Mouse (Mus musculus): ENCODE results near the gene Mief1. TPM values are rescaled to one million over a fixed set of nuclear protein-coding genes. Genes with fewer than 3 reads are reported as not detected.

Gene Mief1
- polyA plus RNA-seq, 1 experiment from 2014 or later: 28.1 TPM

DNA sequence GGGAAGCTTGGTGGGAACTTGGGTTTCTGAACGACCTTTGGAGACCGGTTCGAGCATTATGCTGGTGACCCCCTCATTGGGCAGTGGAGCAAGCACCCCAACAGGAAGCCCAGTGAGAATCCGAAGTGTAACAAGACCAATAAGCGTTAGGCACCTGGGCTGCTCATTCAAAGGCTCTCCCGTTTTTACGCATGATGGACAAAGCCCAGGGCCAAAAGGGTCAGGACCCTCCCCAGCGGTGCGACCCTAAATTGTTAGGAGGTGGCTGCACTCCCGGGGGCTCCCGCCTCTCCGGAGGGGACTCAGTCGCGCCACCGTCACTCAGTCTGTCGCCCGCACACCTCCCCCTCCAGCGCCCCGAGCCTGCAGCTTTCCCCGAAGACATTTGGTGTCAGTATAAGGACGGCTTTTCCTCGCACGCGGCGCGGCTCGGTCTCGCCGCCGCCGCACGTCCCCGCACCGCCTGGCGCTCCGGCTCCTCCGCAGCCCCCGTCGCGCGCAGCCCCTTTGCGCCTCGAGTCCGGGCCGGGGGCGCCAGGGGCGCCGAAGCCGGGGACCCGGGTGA is 53.1 kb downstream of the Mief1 start, which contains the start of gene Cacna1i:
Gene Cacna1i, plus strand, starts transcription at position 388 of the 565 bp plus-strand sequence.
- H3K9ac ChIP-seq (ENCODE audit: low read length): peak within 1 kb of the TSS; percentile 41; the same call in 1 of the 2 replicates
- H3K4me2 ChIP-seq (ENCODE audit: low read length): peak within 1 kb of the TSS; percentile 83
- no peaks in the 10 kb centered on the region for H3K36me3 ChIP-seq (ENCODE audit: control insufficient read depth, insufficient read depth, low read length)
- H3K4me1 ChIP-seq (ENCODE audit: control insufficient read depth in 2 of 2, insufficient read depth in 2 of 2, low read length in 2 of 2): peaks cover 2 to 9% of the 10 kb centered on the region in 2 experiments; a peak in 3 of 4 replicates
- H3K4me3 ChIP-seq (ENCODE audit: control insufficient read depth in 1 of 2, insufficient read depth in 1 of 2, low read depth in 1 of 2, low read length in 2 of 2): peak within 1 kb of the TSS; percentile 34 to 43; a peak in 3 of 4 replicates
- ATAC-seq (ENCODE audit: insufficient number of reproducible peaks, insufficient read depth, low FRiP score, low read depth): no peak
- H3K27me3 ChIP-seq (ENCODE audit: control insufficient read depth, insufficient read depth, low read length): peaks cover 100% of the 10 kb centered on the region
- 2% methylated on average over 46 of the region's 50 CpGs for WGBS
- H3K9me3 ChIP-seq (ENCODE audit: control insufficient read depth, low read length): no peaks in the 10 kb centered on the region
- H3K27ac ChIP-seq (replicated peaks in 1 of 2; ENCODE audit: control insufficient read depth in 1 of 2, insufficient read depth in 1 of 2, low read depth in 2 of 2, low read length in 2 of 2): no peak within 1 kb of the TSS

DNA sequence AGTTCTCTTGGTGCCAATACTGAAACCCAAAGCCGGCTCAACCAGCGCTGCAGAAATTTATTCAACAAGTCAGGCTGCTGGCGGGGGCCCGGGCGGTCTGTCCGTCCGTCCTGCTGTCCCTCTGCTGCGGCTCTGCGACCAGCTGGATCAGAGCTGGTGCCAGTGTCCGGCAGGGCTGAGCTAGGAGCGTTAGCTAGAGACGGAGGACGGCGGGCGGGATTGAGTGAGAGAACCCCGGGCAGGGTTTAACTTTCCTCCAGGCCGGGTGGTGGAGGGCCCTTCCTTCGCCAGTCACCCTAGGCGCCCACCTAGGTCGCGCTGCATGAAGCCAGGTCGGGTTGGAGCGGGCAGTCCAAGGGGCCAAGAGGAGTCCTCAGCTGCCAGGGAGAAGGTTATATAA is 54.2 kb downstream of the Mief1 start:
- no peaks in the 10 kb centered on the region for H3K9me3 ChIP-seq (ENCODE audit: control insufficient read depth, low read length)
- H3K9ac ChIP-seq (ENCODE audit: low read length): no peak overlapping the region
- no peak for ATAC-seq (ENCODE audit: insufficient number of reproducible peaks, insufficient read depth, low FRiP score, low read depth)

DNA sequence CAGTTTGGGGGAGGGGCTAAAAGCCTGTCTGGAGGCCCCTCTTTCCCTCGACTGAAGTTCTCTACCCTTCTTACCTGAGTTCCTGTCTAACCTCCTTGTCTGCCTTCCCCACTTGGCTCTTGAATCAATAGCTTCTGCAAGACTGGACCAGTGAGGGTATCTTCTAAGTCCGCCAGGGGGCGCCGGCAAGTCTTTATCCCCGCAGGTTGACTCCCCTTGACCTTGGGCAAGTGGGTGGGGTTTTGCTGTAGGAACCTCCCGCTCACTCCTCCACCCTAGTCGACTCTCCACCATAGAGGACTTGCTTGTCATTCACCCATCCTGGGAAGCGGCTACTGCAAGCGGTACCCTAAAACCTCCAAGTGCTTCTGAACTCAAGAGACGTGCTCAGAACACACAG is 55.6 kb downstream of the Mief1 start:
- H3K4me1 ChIP-seq (ENCODE audit: control insufficient read depth in 2 of 2, insufficient read depth in 2 of 2, low read length in 2 of 2): peaks cover 2 to 9% of the 10 kb centered on the region in 2 experiments; a peak in 3 of 4 replicates
- H3K36me3 ChIP-seq (ENCODE audit: control insufficient read depth, insufficient read depth, low read length): no peaks in the 10 kb centered on the region
- ATAC-seq (ENCODE audit: insufficient number of reproducible peaks, insufficient read depth, low FRiP score, low read depth): no peak
- H3K9me3 ChIP-seq (ENCODE audit: control insufficient read depth, low read length): no peaks in the 10 kb centered on the region
- H3K27me3 ChIP-seq (ENCODE audit: control insufficient read depth, insufficient read depth, low read length): peaks cover 86% of the 10 kb centered on the region
- H3K4me3 ChIP-seq (ENCODE audit: control insufficient read depth in 1 of 2, insufficient read depth in 1 of 2, low read depth in 1 of 2, low read length in 2 of 2): no peak overlapping the region
- WGBS: 3% methylated on average over 10 of the region's 10 CpGs
- no peak overlapping the region for H3K4me2 ChIP-seq (ENCODE audit: low read length)
- no peak overlapping the region for H3K27ac ChIP-seq (replicated peaks in 1 of 2; ENCODE audit: control insufficient read depth in 1 of 2, insufficient read depth in 1 of 2, low read depth in 2 of 2, low read length in 2 of 2)
- no peak overlapping the region for H3K9ac ChIP-seq (ENCODE audit: low read length)

More for the DNA sequence above, 54.2 kb downstream of the Mief1 start:
- peak overlapping the region; percentile 83 for H3K4me2 ChIP-seq (ENCODE audit: low read length)
- peaks cover 98% of the 10 kb centered on the region for H3K27me3 ChIP-seq (ENCODE audit: control insufficient read depth, insufficient read depth, low read length)
- peaks cover 2 to 9% of the 10 kb centered on the region in 2 experiments; a peak in 3 of 4 replicates for H3K4me1 ChIP-seq (ENCODE audit: control insufficient read depth in 2 of 2, insufficient read depth in 2 of 2, low read length in 2 of 2)
- H3K27ac ChIP-seq (replicated peaks in 1 of 2; ENCODE audit: control insufficient read depth in 1 of 2, insufficient read depth in 1 of 2, low read depth in 2 of 2, low read length in 2 of 2): no peak overlapping the region
- H3K36me3 ChIP-seq (ENCODE audit: control insufficient read depth, insufficient read depth, low read length): no peaks in the 10 kb centered on the region
- H3K4me3 ChIP-seq (ENCODE audit: control insufficient read depth in 1 of 2, insufficient read depth in 1 of 2, low read depth in 1 of 2, low read length in 2 of 2): peak overlapping the region in 1 of 2 experiments; percentile 43; a peak in 2 of 4 replicates
- 3% methylated on average over 23 of the region's 23 CpGs for WGBS

DNA sequence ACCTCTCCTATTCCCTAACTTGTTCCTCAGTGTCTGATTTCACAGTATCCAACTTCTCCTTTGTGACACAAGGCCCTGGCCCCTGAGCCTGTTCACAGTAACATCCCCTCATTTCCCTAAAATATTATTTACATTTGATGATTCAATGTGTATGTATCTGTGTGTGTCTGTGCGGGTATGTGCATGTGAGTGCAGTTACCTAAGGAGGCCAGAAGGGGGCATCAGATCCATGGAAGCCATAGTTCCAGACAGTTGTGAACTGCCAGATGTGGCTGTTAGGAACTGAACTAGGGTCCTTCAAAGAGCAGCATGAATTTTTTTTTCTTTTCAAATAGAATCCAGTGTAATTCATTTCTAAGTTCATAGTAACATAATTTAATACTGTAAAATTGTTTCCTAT is 63.3 kb downstream of the Mief1 start:
- Histone ChIP-seq H3K4me2 (ENCODE audit: low read length) (no peak overlapping the region), H3K4me3 (ENCODE audit: control insufficient read depth in 1 of 2, insufficient read depth in 1 of 2, low read depth in 1 of 2, low read length in 2 of 2) (no peak overlapping the region), H3K4me1 (ENCODE audit: control insufficient read depth in 2 of 2, insufficient read depth in 2 of 2, low read length in 2 of 2) (no peaks in the 10 kb centered on the region), H3K9me3 (ENCODE audit: control insufficient read depth, low read length) (no peaks in the 10 kb centered on the region), H3K27ac (replicated peaks in 1 of 2; ENCODE audit: control insufficient read depth in 1 of 2, insufficient read depth in 1 of 2, low read depth in 2 of 2, low read length in 2 of 2) (no peak overlapping the region), H3K9ac (ENCODE audit: low read length) (no peak overlapping the region), H3K27me3 (ENCODE audit: control insufficient read depth, insufficient read depth, low read length) (peaks cover 15% of the 10 kb centered on the region), H3K36me3 (ENCODE audit: control insufficient read depth, insufficient read depth, low read length) (no peaks in the 10 kb centered on the region)
- WGBS: 97% methylated on average over 1 of the region's 1 CpGs
- ATAC-seq (ENCODE audit: insufficient number of reproducible peaks, insufficient read depth, low FRiP score, low read depth): no peak

Other genes with a start within 250 kb of the Mief1 start
- gene Pdgfb, start 219.0 kb upstream of the Mief1 start, polyA plus RNA-seq (2014; fragmentation: Nextera tagmentation; extraction: Ambion mirVana): 4.9 and 5.2 TPM in 2 replicates
- gene Syngr1, start 142.7 kb upstream of the Mief1 start, polyA plus RNA-seq (2014; fragmentation: Nextera tagmentation; extraction: Ambion mirVana): 40.7 and 44.5 TPM in 2 replicates
- 763 and 822 TPM in 2 replicates for gene Rpl3, start 142.2 kb upstream of the Mief1 start, polyA plus RNA-seq (2014; fragmentation: Nextera tagmentation; extraction: Ambion mirVana)
- gene Tab1, start 100.9 kb upstream of the Mief1 start, polyA plus RNA-seq (2014; fragmentation: Nextera tagmentation; extraction: Ambion mirVana): 28.0 and 30.0 TPM in 2 replicates
- 0.78 and 1.9 TPM in 2 replicates for gene Mgat3, start 60.3 kb upstream of the Mief1 start, polyA plus RNA-seq (2014; fragmentation: Nextera tagmentation; extraction: Ambion mirVana)
- gene AC140267.1, start 1.8 kb downstream of the Mief1 start, polyA plus RNA-seq (2014; fragmentation: Nextera tagmentation; extraction: Ambion mirVana): not detected in 2 replicates
- 69.6 and 71.5 TPM in 2 replicates for gene Atf4, start 21.2 kb downstream of the Mief1 start, polyA plus RNA-seq (2014; fragmentation: Nextera tagmentation; extraction: Ambion mirVana)
- gene Rps19bp1, start 30.3 kb downstream of the Mief1 start, polyA plus RNA-seq (2014; fragmentation: Nextera tagmentation; extraction: Ambion mirVana): 41.5 and 45.9 TPM in 2 replicates
- gene Cacna1i, start 53.2 kb downstream of the Mief1 start, polyA plus RNA-seq (2014; fragmentation: Nextera tagmentation; extraction: Ambion mirVana): not detected in 2 replicates

All from heart, embryonic 14.5 days (tissue).